Mouse (Mus musculus): Measurements from ENCODE around the gene Teddm2.

DNA sequence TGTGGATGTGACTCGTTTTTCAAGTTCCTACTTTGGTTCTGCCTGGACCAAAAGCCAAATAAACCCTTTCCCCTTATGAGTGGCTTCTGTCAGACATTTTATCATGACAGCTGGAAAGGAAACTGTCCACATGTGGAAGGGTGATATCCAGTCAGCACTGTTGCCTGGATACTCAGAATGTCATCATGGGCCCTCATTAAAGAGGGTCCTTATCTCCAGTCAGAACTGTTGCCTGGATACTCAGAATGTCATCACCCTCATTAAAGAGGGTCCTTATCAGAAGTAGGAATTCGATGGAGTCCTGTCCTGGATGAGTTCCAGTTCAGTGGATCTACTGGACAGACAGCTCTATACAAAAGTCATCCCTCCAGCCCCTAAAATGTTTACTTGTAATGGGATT is 85.8 kb downstream of the Teddm2 start:
- TF ChIP-seq CTCF (IDR thresholded peaks at IDR 0.05; ENCODE audit: low read depth) (no peak), EP300 (IDR thresholded peaks at IDR 0.05; ENCODE audit: low read depth) (no peak)

Data from liver, postnatal 0 days (tissue).